Mouse (Mus musculus): ENCODE results near the gene Snu13. TPM values are rescaled to one million over a fixed set of nuclear protein-coding genes. Genes with fewer than 3 reads are reported as not detected.

Snu13 gene
- total RNA-seq (2012; rRNA removed): 212 and 293 TPM in 2 replicates

- peak within 1 kb of the TSS; percentile 72 for H3K27ac ChIP-seq (ENCODE audit: insufficient read depth, low read depth, low read length, poor library complexity, severe bottlenecking)
- TF ChIP-seq ZNF384 (IDR thresholded peaks at IDR 0.05; ENCODE audit: low read depth, low read length): peak; percentile 64; the same call in 1 of the 2 replicates
- no peak for TF ChIP-seq CHD2 (IDR thresholded peaks at IDR 0.05; ENCODE audit: low read depth, low read length)
- H3K4me3 ChIP-seq (ENCODE audit: insufficient read depth in 1 of 2, low read depth in 1 of 2, low read length in 2 of 2, poor library complexity in 1 of 2, severe bottlenecking in 1 of 2): peak within 1 kb of the TSS; percentile 86 to 99
- H3K36me3 ChIP-seq (ENCODE audit: control insufficient read depth, insufficient read depth, low read length, poor library complexity, severe bottlenecking): peaks cover 11% of the 10 kb centered on the region
- peaks cover 0 to 2% of the 10 kb centered on the region in 2 experiments; a peak in 3 of 4 replicates for H3K4me1 ChIP-seq (ENCODE audit: control insufficient read depth in 2 of 2, insufficient read depth in 2 of 2, low read length in 2 of 2, poor library complexity in 1 of 2)
- in situ Hi-C loops (cut with MboI; ENCODE audit: low sequenced_read_pairs in 2 of 2, unreplicated experiment in 2 of 2): no loop called here
- no peak for DNase-seq (ENCODE audit: low read depth, low spot score)
- no peaks in the 10 kb centered on the region for H3K9me3 ChIP-seq (ENCODE audit: control insufficient read depth, insufficient read depth, low read depth, low read length)
- H3K9ac ChIP-seq (ENCODE audit: insufficient read depth, low read depth, low read length, poor library complexity, severe bottlenecking): peak within 1 kb of the TSS; percentile 92
These were observed at the start of gene Snu13 for GRCm38 (mm10) chr15:82047080-82047883. TSS of gene Snu13 (minus strand) at chr15:82047598.

- in situ Hi-C loops (cut with MboI; ENCODE audit: low sequenced_read_pairs in 2 of 2, unreplicated experiment in 2 of 2): no loop called here
- Histone ChIP-seq H3K4me1 (ENCODE audit: control insufficient read depth in 2 of 2, insufficient read depth in 2 of 2, low read length in 2 of 2, poor library complexity in 1 of 2) (no peaks in the 10 kb centered on the region; a peak in 1 of 4 replicates), H3K36me3 (ENCODE audit: control insufficient read depth, insufficient read depth, low read length, poor library complexity, severe bottlenecking) (no peaks in the 10 kb centered on the region), H3K9me3 (ENCODE audit: control insufficient read depth, insufficient read depth, low read depth, low read length) (no peaks in the 10 kb centered on the region), H3K9ac (ENCODE audit: insufficient read depth, low read depth, low read length, poor library complexity, severe bottlenecking) (no peak overlapping the region), H3K27ac (ENCODE audit: insufficient read depth, low read depth, low read length, poor library complexity, severe bottlenecking) (no peak overlapping the region), H3K4me3 (ENCODE audit: insufficient read depth in 1 of 2, low read depth in 1 of 2, low read length in 2 of 2, poor library complexity in 1 of 2, severe bottlenecking in 1 of 2) (no peak overlapping the region)
- DNase-seq (ENCODE audit: low read depth, low spot score): no peak
- TF ChIP-seq HCFC1 (IDR thresholded peaks at IDR 0.05; ENCODE audit: borderline replicate concordance, insufficient read depth, low read length) (no peak), ZNF384 (IDR thresholded peaks at IDR 0.05; ENCODE audit: low read depth, low read length) (no peak), CHD2 (IDR thresholded peaks at IDR 0.05; ENCODE audit: low read depth, low read length) (no peak), MAFK (IDR thresholded peaks at IDR 0.05; ENCODE audit: insufficient read depth, low read depth, low read length) (no peak), ZC3H11A (IDR thresholded peaks at IDR 0.05; ENCODE audit: borderline replicate concordance, low read depth, low read length) (no peak)
These were observed 43.7 kb upstream of the Snu13 start for GRCm38 (mm10) chr15:82091061-82091460.

- DNase-seq (ENCODE audit: low read depth, low spot score): peak; percentile 27
- in situ Hi-C loops (cut with MboI; ENCODE audit: low sequenced_read_pairs in 2 of 2, unreplicated experiment in 2 of 2): no loop called here
- no peak overlapping the region for H3K4me3 ChIP-seq (ENCODE audit: insufficient read depth in 1 of 2, low read depth in 1 of 2, low read length in 2 of 2, poor library complexity in 1 of 2, severe bottlenecking in 1 of 2)
- no peak overlapping the region for H3K9ac ChIP-seq (ENCODE audit: insufficient read depth, low read depth, low read length, poor library complexity, severe bottlenecking)
- TF ChIP-seq ZC3H11A (IDR thresholded peaks at IDR 0.05; ENCODE audit: borderline replicate concordance, low read depth, low read length) (no peak), HCFC1 (IDR thresholded peaks at IDR 0.05; ENCODE audit: borderline replicate concordance, insufficient read depth, low read length) (no peak), ZNF384 (IDR thresholded peaks at IDR 0.05; ENCODE audit: low read depth, low read length) (no peak), MAFK (IDR thresholded peaks at IDR 0.05; ENCODE audit: insufficient read depth, low read depth, low read length) (no peak), CHD2 (IDR thresholded peaks at IDR 0.05; ENCODE audit: low read depth, low read length) (no peak)
- H3K9me3 ChIP-seq (ENCODE audit: control insufficient read depth, insufficient read depth, low read depth, low read length): no peaks in the 10 kb centered on the region
- no peaks in the 10 kb centered on the region for H3K36me3 ChIP-seq (ENCODE audit: control insufficient read depth, insufficient read depth, low read length, poor library complexity, severe bottlenecking)
- no peaks in the 10 kb centered on the region; a peak in 1 of 4 replicates for H3K4me1 ChIP-seq (ENCODE audit: control insufficient read depth in 2 of 2, insufficient read depth in 2 of 2, low read length in 2 of 2, poor library complexity in 1 of 2)
- no peak overlapping the region for H3K27ac ChIP-seq (ENCODE audit: insufficient read depth, low read depth, low read length, poor library complexity, severe bottlenecking)
These were observed 39.9 kb upstream of the Snu13 start for GRCm38 (mm10) chr15:82087266-82087665.

- H3K9me3 ChIP-seq (ENCODE audit: control insufficient read depth, insufficient read depth, low read depth, low read length): no peaks in the 10 kb centered on the region; the same call in 1 of the 2 replicates
- in situ Hi-C loops (cut with MboI; ENCODE audit: low sequenced_read_pairs in 2 of 2, unreplicated experiment in 2 of 2): no loop called here
- no peak overlapping the region for H3K4me3 ChIP-seq (ENCODE audit: insufficient read depth in 1 of 2, low read depth in 1 of 2, low read length in 2 of 2, poor library complexity in 1 of 2, severe bottlenecking in 1 of 2)
- no peaks in the 10 kb centered on the region for H3K36me3 ChIP-seq (ENCODE audit: control insufficient read depth, insufficient read depth, low read length, poor library complexity, severe bottlenecking)
- TF ChIP-seq CHD2 (IDR thresholded peaks at IDR 0.05; ENCODE audit: low read depth, low read length) (no peak), ZC3H11A (IDR thresholded peaks at IDR 0.05; ENCODE audit: borderline replicate concordance, low read depth, low read length) (no peak), MAFK (IDR thresholded peaks at IDR 0.05; ENCODE audit: insufficient read depth, low read depth, low read length) (no peak), HCFC1 (IDR thresholded peaks at IDR 0.05; ENCODE audit: borderline replicate concordance, insufficient read depth, low read length) (no peak), ZNF384 (IDR thresholded peaks at IDR 0.05; ENCODE audit: low read depth, low read length) (no peak)
- H3K4me1 ChIP-seq (ENCODE audit: control insufficient read depth in 2 of 2, insufficient read depth in 2 of 2, low read length in 2 of 2, poor library complexity in 1 of 2): no peaks in the 10 kb centered on the region; a peak in 1 of 4 replicates
- H3K27ac ChIP-seq (ENCODE audit: insufficient read depth, low read depth, low read length, poor library complexity, severe bottlenecking): no peak overlapping the region
- no peak overlapping the region for H3K9ac ChIP-seq (ENCODE audit: insufficient read depth, low read depth, low read length, poor library complexity, severe bottlenecking)
- no peak for DNase-seq (ENCODE audit: low read depth, low spot score)
These were observed 38.7 kb upstream of the Snu13 start for GRCm38 (mm10) chr15:82086131-82086530.

All from ES-E14 (cell line).